Mouse (Mus musculus) spleen, postnatal 14 days (tissue): ENCODE results near the gene Lpin1.

Source experiments
- DNase-seq, 2 experiments: peaks; one replicate each; pipeline ENCODE4 v3.0.0; 2021 to 2022; ENCODE audit warnings: low spot score in 2 of 2

Lpin1 gene

DNA sequence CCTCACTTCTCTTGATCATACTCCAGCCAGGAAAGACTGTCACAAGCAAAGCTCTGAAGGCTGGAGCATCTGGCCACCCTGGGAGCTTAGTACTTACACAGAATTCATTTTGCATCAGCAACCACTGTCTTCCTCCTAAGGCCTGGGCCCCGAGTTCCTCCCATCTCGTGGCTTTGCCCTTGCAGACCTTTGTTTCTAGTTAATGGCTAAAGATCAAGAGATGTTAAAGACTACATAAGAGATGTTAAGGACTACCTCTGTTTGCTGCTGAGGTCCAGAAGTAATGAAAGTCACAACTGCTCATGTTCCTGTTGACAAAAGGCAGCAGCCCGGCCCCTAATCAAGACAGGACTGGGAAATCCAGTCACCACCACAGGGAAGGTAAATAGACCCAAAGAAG is 82.8 kb downstream of the Lpin1 start:
- no peak for DNase-seq

DNA sequence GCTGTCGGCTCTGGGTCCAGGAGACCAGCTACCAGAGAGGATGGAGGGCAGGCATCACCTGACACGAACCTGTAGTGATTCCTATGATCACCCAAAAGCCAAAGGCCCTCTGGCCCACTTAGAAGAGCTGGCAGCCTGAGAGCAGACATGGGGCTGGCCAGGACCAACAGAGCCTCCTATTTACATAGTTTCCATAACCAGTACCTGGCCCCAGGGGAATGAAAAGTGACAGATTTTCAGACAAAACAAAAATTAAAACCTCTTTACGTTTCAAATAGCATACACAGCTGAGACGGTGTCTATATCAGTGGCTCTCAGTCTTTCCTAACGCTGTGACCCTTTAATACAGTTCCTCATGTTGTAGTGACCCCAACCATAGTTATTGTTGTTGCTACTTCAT is 83.9 kb downstream of the Lpin1 start:
- no peak for DNase-seq

DNA sequence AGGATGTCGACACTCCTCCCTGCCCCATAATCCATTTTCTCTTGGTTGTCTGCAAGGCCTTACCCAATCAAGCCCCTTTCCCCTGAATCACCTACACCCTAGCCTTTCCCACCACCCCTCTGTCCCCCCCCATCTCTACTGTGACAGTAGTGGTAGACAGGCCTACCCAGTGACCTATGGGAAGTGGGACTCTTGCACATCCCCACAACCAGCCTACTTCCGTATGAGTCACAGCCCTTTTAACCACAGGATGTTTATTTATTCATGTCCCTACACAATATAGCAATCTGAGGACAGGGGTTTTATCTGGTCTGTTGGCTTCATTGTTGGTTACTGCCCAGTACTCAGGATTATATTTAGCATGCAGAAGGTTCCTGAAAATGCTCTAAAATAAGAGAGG is 84.6 kb downstream of the Lpin1 start:
- DNase-seq, result no peak

DNA sequence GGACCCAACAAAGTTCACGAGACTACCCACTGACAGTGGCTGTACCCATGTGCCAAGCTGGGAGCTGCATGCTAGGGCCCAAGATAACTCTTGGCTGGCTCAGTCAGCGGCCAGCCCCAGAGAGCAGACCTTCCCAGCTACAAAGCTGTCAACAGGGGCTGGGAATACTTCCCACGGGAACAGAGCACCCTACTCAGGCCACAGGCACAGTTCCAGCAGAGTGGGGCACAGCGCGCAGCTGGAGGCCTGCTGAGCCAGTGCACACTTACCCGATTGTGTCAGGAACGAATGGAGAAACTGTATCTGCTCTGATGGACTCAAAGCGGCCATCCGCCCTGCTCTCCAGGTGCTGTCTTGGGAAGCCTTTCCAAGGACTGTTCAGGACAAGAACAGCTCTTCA is 95.6 kb downstream of the Lpin1 start:
- DNase-seq, result no peak

DNA sequence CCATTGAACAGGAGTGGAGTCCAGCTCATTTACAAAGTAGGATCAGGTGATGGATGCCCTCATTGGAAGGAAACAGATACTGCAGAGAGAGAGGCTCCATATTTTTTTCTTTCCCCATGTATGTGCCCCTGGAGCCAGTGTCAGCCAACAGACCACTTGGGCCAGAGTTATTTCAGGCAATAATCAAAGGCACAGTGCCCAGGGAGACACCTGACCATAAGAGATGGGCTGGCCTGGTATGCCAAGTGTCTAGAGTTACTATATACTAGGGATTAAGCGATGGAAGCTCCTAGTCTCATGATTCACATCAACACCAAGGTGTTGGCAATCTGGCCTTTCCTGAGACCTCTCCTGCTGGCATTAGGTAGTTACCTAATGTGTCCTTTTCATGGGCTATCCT is 97.8 kb downstream of the Lpin1 start:
- no peak for DNase-seq

DNA sequence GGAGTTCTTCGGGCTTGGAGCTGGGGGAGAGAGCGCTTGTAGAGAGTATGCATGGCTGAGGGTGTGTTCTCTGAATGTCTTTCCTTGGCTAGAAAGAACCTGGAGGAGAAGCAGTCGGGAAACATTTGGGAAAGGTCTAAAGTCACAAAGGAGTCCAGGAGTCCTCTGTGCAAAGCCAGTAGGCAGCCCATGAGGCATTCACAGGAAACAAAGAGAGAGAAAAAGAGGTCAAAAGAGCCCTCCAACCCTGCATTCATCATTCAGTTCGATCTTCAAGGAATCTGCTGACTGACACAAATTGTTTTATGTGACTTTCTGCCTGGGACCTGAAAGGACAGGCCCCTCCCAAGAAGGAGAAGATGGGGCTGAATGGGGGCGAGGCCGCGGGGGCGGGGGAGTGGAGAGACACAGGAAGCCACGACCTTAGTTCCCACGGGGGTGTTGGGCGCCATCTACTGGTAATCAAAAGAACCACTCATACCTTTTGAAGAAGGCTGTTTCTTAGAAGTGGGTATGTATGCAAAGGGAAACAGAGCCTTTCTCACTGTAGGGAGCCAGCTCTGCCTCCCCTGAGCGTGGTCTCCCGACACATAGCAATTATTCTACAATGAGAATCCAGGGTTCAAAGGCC is 101.5 kb downstream of the Lpin1 start:
- peak; percentile 55 to 64 for DNase-seq

DNA sequence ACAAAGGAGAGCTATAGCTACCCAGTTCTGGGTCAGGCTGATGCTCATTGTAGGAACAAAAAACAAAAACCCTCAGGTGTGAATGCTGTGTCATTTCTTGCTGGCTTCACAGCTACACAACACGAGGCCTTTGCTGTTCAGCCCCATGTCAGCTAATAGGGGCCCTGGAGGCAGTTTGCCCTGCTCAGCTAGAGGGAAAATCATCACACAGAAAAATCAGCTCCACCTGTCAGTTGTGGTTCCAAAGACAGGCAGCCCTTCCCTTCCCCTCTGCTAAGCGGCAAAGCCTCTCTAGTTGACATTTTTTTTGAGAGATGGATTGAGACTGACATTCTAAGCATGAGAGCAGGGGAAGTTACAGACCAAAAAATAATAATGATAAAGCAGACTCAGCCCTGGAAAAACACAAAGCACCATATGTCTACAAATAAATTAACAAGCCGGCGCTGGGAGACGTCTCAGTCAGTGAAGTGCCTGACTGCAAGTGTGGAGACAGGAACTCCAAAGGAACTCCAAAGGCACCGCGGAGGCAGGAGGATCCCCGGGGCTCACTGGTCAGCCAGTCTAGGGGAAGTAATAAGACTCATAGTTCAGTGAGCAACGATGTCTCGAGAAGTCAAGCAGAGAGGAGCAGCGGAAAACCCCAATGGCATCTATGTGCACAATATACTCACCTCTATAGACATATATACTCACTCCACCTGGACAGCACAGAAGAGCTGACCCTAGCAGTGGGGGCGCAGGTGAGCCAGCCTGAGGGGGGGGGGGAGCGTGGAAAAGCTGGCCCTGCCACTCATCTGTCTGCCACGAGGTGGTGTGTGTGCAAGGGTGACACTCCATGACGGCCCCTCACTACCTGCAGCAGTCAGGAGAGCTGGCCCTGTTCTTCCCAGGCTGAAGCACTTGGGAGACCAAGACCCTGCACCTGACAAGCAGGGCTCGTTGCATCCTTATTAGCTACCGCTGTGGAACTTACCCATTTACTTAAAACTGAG is 103.7 kb downstream of the Lpin1 start:
- DNase-seq, result no peak

DNA sequence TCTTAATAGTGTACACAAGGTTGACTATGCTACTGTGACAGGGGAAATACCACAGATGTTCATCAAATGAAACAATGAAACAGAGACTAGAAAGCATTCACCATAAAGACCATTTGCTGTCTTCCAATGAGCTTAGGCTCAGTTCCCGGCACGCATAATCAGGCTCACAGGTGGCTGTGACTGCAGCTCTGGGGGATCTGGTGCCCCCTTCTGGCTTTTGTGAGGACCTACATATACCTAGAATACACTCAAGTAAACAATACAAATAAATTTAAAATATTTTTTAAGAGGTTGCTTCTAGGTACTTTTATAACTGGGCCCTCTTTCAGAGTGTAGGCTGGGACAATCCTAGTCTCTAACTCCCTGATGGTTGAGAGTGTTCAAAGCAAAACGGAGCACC is 106.5 kb downstream of the Lpin1 start:
- no peak for DNase-seq

DNA sequence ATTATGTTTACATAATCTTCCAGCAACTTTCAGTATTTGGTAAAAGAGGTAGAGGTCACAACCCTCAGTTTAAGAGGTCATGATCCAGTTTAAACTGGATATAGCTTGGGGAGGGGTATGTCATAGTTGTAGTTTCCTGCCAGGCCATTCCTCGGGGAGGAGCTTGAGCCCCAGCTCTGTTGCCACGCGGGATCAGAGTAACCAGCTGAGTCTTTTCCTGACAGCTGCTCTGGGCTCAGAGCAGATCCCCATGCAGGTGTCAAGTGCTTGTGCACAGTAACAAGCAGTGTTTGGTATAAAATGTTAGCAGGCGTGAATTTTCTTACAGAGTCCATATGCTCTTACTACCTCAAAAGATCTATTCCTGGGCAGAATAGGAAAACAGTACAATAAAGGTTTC is 112.8 kb downstream of the Lpin1 start:
- no peak for DNase-seq

DNA sequence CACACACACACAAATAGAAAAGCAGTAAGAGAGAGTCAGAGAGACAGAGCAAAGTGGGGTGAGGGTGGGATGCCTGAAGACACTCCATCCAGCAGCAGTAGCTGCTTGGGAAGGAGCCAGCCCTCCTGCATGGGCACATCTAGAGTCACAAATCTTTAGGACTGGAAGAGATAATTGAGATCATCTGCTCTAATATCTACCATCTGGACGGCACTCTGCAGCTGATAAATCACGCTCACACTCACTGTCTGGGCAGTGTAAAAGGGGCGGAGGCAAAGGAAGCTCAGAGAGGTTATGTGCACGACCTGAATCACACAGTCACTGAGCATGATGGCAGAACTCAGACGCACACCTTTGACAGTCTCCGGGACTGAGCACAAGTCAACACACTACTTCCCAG is 118.1 kb downstream of the Lpin1 start:
- DNase-seq, result no peak

DNA sequence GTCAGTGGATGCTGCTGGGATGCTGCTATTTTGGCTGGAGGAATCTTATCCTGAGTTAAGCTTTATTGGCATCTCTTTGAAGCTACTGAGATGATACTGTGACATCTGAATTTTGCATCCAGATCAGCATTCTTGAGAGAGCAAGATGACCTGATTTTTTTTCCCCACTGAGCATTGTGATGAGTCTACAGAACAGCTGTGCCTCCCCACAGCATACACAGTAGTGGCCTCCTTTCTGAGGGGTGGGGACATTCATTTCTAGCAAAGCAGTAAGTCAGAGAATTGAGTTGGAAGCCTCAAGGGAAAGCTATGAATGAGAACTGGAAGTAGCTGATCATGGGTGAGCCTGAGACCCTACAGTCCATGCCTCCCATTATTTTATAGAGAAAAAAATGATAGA is 121.9 kb downstream of the Lpin1 start:
- no peak for DNase-seq

DNA sequence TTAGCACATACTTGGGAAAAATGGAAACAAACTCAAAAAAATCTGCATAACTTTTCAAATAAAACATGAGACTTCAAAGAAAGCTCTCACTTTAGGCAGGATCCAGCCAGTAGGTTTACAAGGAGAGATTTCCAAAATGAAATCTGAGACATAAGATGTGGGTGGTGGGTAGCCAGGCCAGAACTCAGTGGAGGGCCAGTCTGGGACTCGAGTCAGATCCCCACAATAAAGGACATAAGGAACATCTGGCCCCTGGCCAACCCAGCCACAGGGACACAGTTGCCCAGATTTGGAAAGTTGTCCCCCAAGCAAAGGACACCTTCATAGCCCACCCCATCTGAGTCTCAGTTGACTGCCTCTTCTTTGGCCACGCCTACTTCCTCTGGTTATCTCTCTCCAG is 123.3 kb downstream of the Lpin1 start:
- DNase-seq, result no peak
